Mouse (Mus musculus): ENCODE data around the gene Tanc1. TPM values are rescaled to one million over a fixed set of nuclear protein-coding genes. Genes with fewer than 3 reads are reported as not detected.

Tanc1 gene
- total RNA-seq, 2 experiments from 2014 or later: 15.2 to 15.7 TPM

DNA sequence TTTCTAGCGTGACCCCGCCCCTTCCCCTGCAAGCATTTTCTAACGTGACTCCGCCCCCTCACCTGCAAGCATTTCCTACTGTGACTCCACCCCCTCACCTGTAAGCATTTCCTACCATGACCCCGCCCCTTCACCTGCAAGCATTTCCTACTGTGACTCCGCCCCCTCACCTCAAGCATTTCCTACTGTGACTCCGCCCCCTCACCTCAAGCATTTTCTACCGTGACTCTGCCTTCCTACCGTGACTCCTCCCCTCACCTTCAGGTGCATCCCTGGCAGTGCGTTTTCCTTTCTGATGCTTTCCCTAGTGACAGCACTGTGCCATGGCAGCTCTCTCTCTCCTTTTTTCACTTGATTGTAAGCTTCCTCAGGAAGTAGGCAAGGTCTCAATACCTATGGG, 137.5 kb downstream of the Tanc1 start:
- no peak for DNase-seq (ENCODE audit: low spot score in 2 of 2)

DNA sequence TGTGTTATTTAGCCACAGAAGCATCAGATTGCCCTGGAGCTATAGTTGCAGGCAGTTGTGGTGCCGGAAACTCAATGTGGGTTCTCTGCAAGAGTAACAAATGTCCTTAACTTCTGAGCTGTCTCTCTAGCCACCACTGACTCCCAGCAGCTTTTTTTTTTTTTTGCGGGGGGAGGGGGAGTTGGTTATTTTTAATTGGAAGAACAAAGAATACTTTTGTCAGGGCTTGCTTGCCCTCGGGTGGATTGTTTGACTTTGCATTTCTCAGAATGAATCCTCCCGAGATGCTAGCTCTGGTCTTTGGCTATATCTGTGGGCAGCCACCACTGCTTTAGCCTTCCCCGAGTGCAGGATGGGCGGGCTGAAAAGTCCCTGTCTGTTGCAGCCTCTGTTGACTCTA, 139.3 kb downstream of the Tanc1 start:
- no peak for DNase-seq (ENCODE audit: low spot score in 2 of 2)

DNA sequence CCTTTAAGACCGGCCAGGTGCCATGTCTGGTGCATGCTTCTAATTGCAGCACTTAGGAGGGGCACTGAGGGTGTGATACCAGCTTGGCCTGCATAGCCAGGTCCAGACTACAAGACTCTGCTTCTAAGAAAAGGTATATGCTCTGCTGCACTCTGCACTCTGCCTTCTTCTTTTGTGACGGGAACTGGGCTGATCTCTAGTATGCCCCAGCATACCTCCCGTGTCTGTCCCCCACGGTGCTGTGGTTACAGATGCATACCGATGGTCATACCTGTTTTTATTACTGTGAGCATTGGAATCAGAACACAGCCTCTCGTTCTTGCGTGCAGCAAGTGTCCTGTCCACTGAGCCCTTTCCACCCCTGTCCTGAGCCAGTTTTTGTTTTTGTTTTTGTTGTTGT, 140.3 kb downstream of the Tanc1 start:
- no peak for DNase-seq (ENCODE audit: low spot score in 2 of 2)

DNA sequence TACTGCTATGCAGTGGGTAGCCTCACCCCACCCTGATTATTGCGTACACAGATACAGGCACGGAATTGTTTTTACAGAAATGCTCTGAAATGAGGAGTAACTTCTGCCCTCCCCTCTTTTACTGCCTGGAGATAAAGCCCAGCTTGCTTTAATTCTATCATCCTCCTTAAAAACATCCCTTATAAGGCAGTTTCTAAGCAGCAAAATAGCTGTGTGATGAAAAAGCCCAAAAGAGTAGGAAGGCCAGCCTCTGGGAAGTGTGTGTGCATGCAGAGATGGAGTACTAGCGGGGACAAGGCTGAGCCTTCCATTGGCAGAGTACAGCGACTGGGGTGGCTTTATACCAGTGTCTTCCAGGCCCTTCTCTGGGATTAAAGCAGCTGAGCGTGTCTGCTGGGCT, 140.9 kb downstream of the Tanc1 start:
- DNase-seq (ENCODE audit: low spot score in 2 of 2): no peak

DNA sequence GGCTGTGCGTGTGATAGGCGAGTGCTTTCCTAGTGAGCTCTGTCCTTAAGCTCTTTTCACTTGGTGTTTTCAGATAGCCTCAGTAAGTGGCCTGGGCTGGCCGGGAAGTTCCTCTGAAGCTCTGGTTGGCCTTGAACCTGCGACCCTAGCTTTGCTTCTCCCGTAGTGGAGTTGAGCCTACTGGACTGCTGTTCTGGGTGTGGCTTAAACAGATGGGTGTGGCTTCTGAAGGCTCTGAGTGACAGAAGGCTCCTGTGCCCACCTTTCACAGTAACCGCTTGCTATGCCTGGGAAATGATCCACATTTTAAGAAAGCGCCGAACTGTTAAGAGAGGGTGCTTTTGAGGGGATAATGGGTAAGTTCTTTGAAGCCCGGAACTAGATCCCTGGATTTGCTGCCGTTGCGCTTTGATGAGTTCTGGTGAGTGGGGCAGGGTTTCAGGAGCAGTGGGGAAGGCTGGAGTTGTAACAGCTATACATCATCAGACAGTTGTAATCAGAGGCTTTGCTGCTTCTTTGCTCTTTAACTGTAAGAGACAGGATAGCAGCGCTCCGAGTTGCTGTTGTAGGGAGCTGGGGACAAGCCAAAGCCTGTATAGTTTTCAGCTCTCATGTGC, 144.4 kb downstream of the Tanc1 start:
- DNase-seq (ENCODE audit: low spot score in 2 of 2): no peak

DNA sequence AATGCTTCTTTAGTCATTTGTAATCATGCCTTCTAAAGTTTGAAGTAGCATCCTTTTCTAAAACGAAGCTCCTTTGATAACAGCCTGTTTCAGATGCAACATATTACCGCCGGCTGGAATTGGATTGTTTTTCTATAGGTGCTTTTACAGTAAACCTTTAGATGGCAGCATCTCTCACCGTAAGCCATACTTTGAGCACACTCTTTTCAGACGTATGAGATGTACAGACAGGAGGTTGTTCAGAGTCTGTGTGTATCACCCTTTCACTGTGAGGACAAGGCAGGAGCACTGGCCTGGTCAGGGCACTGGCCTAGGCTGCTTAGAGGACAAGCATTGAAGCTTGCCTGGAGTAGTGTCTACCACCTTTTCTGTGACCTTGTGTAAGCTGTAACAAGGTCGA, 145.2 kb downstream of the Tanc1 start:
- DNase-seq (ENCODE audit: low spot score in 2 of 2): no peak

DNA sequence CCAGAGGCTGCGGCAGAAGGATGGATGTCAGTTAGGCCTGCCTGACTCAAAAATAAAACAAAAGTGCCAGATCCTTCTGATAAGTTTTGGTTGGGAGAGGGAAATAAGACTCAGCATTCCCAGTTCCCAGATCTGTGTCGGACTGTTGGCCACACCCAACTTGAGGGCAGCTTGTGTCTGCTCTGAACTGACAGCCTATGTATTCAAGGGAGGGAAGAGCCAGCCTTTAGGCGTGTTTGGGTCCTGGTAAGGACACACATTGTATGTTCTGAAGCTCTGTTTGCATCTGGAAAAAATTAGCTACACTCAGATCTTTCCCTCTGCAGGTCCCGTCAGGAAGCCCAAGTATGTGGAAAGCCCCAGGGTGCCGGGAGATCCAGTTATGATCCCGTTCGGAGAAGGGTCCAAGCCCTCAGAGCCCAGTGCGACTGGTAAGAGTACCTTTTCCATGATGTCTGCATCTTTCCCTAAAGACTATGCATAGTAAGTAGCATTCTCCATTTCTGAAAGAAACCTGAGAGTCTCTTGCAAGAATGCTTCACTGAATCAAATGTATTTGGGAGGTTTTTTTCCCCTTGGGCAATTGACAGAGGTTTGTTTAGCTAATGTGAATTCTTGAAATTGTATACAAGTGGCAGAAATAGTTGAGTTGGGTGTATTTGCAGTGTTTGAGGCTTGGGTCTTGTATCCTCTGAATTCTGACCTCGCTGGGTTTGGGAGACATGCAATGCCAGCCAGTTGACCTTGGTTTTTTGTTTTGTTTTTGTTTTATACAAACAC, 146.5 kb downstream of the Tanc1 start:
- no peak for DNase-seq (ENCODE audit: low spot score in 2 of 2)

DNA sequence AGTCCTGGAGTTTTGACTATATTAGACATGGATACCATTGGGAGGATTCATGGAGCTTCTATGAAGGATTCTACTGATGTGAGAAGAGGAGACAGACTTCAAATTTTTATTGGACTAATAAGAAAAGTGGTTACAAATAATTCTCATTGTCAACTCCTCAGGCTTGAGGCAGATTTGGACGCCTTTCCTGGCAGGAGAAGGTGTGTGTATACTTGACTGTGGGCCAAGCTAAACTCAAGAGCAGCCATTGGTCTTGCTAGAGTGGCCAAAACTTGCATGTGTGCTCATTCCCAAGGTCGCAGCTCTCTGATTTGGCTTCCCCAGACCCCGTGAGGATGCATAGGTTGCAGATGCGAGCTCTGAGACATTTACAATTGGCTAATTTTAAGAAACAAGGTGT, 148.9 kb downstream of the Tanc1 start:
- DNase-seq (ENCODE audit: low spot score in 2 of 2): no peak

DNA sequence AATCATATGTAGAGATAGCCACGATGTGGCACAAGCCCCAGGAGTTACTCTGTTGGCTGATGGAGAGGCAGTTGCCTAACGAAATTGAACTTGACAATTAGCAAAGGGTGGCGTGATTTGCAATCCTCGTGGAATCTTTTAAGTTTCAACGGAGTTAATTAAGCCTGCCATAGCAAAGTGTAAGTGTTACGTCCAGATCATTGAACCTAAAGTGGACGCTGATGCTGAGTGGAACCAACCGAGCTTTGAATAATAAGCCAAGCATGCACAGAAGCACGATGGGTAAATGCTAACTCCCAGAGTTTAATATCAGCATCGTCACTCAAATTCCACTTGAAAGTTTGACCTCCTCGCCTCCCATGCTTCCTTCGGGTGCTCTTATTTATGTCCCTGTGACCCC, 149.3 kb downstream of the Tanc1 start:
- DNase-seq (ENCODE audit: low spot score in 2 of 2): no peak

DNA sequence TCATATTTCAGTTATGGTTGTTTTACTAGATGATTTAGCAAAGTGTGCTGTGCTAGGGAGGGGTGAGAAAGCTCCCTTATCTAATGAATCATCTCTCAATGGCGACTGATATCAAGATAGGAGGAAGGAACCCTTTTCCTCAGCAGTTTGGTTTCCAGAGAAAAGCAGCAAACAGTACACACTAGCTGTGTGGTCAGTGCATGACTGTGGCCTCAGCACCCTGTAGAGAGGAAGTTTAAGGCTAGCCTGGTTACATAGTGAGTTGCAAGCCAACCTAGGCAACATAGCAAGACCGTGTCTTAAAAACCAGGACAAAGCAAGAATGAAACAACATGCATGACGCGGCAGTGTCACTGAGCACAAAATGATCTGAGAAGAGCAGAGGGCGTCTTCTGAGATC, 150.4 kb downstream of the Tanc1 start:
- DNase-seq (ENCODE audit: low spot score in 2 of 2): no peak

DNA sequence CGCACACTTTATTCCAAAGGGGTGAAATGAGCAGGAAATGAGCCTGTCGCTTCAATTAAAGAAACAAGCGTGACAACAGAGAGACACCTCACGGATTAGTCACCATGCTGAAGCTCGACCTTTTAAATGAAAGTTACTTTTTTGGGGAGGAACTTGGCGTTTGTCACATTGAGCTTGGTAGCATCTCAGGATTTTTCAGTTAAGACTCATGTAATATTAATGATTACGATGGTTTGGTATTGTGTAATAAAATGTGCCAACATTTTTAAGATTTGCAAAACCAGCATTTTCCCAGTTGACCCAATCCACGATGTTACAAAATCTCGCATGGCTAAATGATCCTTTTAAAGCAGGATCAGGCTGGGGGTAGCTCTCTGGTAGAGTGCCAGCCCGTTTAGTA, 153.8 kb downstream of the Tanc1 start:
- DNase-seq (ENCODE audit: low spot score in 2 of 2): no peak

DNA sequence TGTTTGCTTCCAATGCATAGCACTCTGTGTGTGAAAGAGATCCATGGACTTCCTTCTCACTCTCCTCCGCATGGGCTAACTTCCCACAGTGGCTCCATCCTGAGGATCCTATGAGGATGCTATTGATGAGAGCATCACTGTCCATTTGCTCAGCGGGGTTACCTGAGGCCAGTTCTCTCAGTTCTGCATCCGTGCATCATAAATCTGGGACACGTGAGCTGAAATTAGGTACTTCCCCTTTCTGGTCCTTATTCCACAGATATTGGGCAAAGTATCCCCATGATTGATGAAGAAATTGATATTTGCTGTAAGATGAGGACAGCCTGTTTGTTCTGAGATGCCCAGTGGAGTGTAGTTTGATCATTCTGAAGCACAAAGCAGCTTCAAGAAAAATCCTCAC, 156.1 kb downstream of the Tanc1 start:
- DNase-seq (ENCODE audit: low spot score in 2 of 2): no peak

DNA sequence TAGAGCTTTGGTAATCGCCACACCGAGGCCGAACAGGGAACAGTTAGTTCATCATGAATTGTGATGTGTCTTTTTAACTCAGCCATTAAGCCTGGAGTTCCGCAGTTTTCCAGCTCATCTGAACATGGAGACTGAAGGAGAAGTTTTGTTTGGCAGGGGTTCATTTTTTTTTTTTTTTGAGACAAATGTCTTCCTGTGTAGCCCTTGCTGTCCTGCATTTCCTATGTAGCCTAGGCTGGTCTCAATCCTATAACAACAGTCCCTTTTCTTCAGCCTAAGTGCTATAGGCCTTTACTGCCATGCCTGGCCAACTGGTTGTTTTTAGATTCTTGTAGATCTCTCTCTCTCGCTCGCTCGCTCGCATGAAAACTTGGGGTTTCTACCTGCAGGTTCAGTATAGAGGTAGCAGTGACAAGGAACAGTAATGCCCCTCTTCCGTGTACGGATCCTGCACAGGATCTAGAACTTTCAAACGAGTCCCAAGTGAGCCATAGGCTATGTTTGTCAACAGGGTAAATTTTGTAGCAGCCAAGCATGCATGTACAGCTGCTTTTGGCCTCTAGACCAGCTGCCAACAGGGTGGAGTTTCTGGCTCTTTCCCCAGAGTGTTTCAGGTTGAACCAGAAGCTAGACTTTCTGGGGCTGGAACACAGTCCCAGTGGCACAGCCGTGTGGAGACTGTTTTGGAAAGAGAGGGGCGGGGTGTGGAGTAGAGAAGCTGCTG, 157.0 kb downstream of the Tanc1 start:
- peak in 1 of 2 experiments; percentile 29 for DNase-seq (ENCODE audit: low spot score in 2 of 2)

DNA sequence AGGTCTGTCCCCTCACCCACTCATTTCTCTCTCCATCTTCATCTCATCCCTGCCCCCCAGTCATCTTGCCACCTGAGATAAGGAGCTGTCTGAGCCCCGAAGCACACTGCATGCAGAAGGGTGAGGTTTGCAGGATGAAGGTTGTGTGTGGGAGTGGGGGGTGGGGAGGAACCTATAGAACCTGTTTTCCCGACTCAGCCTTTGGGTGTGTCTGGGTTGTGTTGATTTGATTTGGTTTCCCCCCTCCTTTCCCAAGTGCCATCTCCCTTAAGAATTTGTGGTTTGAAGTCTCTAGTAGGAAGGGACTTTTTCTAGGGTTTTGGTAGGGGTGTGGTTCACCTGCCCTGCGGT, 157.5 kb downstream of the Tanc1 start:
- DNase-seq (ENCODE audit: low spot score in 2 of 2): no peak

DNA sequence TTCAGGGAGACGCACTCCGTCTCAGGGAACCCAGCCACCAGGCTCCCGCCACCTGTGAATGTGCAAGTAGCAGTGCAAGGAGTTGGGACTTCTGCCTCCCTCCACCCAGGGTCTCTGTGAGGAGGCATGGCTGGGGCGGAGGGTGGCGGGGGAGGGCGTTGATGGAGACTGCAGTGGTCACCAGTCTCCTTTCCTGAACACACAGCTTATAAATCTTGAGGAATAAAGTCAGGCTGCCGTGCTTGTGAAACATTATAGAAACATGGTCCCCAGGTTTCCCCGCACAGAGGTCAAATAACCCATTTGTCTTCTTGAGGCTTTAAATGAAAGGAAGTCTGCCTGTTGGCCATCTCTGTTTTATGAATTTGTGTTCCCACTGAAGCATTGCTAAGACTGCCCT, 159.9 kb downstream of the Tanc1 start:
- no peak for DNase-seq (ENCODE audit: low spot score in 2 of 2)

DNA sequence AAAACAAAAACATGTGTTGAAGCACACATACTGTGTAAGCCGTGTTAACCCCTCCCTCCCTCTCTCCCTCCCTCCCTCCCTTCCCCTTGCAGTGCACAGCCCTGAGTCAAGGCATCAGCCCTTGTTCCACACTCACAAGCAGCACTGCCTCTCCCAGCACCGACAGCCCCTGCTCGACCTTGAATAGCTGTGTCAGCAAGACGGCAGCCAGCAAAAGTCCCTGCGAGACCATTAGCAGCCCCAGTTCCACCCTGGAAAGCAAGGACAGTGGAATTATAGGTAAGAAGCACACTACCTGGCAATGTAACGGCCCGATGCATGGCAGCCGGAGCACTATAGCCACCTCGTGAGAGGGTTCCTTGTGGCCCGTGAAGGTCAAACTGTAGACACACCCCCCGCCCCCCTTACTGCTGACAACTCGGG, 160.4 kb downstream of the Tanc1 start:
- peak; percentile 25 to 31 for DNase-seq (ENCODE audit: low spot score in 2 of 2)

DNA sequence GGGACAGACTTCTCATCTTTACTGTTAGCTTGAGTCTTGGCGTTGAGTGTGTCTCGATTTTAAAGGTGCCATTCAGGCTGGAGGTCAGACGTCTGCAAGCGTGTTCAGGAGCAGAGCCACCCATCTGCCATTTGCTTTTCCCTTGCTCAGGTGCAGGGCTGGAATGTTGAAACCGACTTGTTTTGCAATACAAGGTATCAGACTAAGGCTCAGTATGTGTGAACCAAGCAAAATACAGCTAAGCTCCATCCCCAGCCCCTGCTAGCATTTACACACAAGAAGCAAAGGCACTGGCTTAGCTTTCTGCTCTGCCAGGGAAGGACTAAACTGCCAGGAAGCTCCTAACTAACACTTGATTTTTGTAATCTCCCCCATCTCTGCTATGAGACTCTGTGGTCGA, 162.5 kb downstream of the Tanc1 start:
- no peak for DNase-seq (ENCODE audit: low spot score in 2 of 2)

DNA sequence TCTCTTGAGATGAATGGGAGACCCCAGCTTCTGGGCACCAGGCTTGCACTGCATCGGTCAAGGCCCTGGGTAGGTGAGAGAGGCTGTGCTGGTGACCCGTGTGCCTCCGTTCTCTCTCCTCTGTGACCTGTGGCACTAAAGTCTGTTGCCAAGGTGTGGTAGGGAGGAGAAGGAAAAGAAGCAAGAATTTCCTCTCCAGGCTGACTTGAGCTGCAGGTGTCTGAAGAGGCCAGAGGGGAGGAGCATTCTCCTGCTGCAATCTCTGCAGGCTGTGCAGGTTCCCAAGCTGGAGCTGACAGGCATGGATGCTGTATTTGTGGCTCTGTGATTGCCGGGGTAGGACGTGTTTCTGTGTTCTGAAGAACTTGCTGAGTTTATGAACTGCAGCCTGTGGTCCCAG, 163.3 kb downstream of the Tanc1 start:
- no peak for DNase-seq (ENCODE audit: low spot score in 2 of 2)

DNA sequence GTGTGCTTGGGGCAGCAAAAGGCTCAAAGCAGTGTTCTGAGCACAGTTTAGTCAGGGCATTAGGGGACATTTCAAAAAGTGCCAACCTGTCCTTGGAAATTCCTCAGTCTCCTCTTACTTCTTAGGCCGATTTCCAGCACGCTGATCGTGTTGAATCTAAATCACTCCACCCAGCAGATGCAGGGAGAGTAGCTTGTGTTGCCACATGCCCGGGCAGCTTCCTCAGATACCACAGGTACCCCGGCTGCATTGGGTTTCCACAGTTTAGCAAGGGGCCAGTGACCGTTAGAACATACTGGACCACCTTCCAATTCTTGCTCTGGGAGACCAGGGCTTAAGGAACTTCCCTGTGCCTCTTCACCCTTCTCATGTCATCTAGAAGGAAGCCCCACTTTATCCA, 164.0 kb downstream of the Tanc1 start:
- DNase-seq (ENCODE audit: low spot score in 2 of 2): no peak

DNA sequence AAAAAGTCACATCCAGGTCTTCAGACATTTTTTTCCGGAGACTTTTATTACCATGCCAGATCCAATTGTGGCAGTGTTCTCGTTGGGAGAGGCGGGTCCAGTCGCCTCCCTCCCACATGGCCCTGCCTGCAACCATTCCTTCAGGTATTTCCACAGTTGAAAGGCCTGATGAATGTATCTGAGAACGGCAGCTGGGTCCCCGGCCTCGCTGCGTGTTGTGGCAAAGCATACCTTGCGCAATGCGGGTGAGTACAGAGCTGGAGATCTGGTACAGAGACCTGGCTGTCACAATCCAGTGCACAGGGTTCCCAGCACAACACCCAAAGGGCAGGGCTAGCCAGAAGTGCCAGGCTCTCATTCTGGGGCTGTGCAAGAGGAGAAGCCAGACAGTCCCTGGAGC, 167.5 kb downstream of the Tanc1 start:
- DNase-seq (ENCODE audit: low spot score in 2 of 2): peak in 1 of 2 experiments; percentile 26

DNA sequence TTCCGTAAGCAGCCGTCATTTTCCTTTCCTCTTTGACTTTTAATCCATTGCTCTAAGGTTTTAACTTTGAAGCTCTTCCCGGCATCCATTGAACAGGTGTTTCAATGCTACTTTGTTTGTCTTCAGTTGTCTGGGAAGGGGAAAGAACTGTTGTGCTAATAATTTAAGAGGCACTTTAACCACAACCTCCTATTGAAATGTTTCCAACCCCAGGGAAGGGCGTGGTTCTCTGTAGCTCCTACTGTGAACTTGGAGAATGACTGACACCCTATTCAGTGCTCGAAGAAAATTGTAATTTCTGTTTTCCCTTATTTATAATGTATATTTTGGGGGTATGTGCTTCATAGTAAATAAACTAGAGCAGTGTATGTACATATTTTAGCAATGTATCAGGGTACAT, 168.4 kb downstream of the Tanc1 start:
- DNase-seq (ENCODE audit: low spot score in 2 of 2): no peak

DNA sequence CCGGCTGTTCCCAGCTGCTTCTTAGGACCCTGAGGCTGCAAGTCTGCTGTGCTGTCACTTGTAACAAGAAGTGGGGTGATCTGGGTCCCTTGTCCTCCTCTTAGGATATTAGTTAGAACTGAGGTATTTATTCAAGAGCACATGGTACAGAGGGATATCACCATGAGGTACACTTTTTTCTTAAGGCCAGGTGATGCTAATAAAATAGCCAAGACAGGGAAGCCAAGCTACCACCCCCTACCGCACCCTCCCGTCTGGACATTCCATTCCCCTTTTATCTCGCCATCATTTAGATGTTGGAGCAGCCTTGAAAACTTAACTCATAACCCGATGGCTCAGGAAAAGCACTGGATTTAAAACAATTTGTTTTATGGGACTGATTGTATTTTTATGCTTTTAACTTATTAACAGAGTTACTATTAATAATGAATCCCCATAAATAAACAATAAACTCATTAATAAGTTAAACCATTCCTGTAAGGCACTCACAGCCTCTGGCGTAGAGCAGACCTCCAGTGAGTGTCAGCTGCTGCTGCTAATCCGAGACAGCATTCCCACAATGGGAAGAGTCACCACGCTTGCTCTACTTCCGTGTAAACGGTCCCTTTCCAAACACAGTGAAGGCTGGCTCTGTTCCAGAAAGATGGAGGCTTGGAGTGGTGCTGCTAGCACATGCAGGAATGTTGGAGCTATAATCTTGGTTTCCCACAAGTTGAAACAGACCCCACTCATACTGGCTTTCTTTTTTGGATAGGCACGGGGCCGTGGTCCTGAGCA, 171.4 kb downstream of the Tanc1 start:
- DNase-seq (ENCODE audit: low spot score in 2 of 2): no peak

All from adrenal gland, adult 18-20 months (tissue).